Mouse (Mus musculus): ENCODE data around the gene Frem1. TPM values are rescaled to one million over a fixed set of nuclear protein-coding genes. Genes with fewer than 3 reads are reported as not detected.

Gene Frem1
- polyA plus RNA-seq, 1 experiment from 2014 or later: 1.8 TPM

GRCm38 (mm10) chr4:82880243-82880642, 171.9 kb downstream of the Frem1 start:
- Histone ChIP-seq H3K4me3 (no peak overlapping the region), H3K9ac (no peak overlapping the region), H3K36me3 (ENCODE audit: poor library complexity, severe bottlenecking) (no peaks in the 10 kb centered on the region), H3K9me3 (replicated peaks) (no peaks in the 10 kb centered on the region), H3K27ac (no peak overlapping the region), H3K4me1 (peaks cover 5% of the 10 kb centered on the region), H3K4me2 (no peak overlapping the region), H3K27me3 (peaks cover 10% of the 10 kb centered on the region; the same call in 1 of the 2 replicates)
- ATAC-seq: no peak
- WGBS: 87% methylated on average over 2 of the region's 2 CpGs

GRCm38 (mm10) chr4:82879152-82879551, 173.0 kb downstream of the Frem1 start:
- WGBS: 85% methylated on average over 6 of the region's 6 CpGs
- H3K4me2 ChIP-seq: no peak overlapping the region
- no peaks in the 10 kb centered on the region for H3K9me3 ChIP-seq (replicated peaks)
- H3K36me3 ChIP-seq (ENCODE audit: poor library complexity, severe bottlenecking): no peaks in the 10 kb centered on the region
- H3K4me1 ChIP-seq: no peaks in the 10 kb centered on the region
- H3K27me3 ChIP-seq: peaks cover 10% of the 10 kb centered on the region; the same call in 1 of the 2 replicates
- H3K4me3 ChIP-seq: no peak overlapping the region
- no peak overlapping the region for H3K27ac ChIP-seq
- peak; percentile 36; the same call in 1 of the 2 replicates for ATAC-seq
- H3K9ac ChIP-seq: no peak overlapping the region

- no peak for ATAC-seq
- Histone ChIP-seq H3K4me3 (no peak overlapping the region), H3K27me3 (0 out of 2 replicates have a peak, but pooled peaks cover 3% of the 10 kb centered on the region), H3K36me3 (ENCODE audit: poor library complexity, severe bottlenecking) (no peaks in the 10 kb centered on the region), H3K9me3 (replicated peaks) (no peaks in the 10 kb centered on the region), H3K27ac (no peak overlapping the region), H3K4me1 (peaks cover 3% of the 10 kb centered on the region; the same call in 1 of the 2 replicates), H3K9ac (no peak overlapping the region), H3K4me2 (no peak overlapping the region)
- 90% methylated on average over 2 of the region's 2 CpGs for whole genome bisulfite sequencing
Observed at GRCm38 (mm10) chr4:82876656-82877055, 175.5 kb downstream of the Frem1 start.

- H3K27ac ChIP-seq: no peak overlapping the region
- no peak for ATAC-seq
- no peaks in the 10 kb centered on the region for H3K9me3 ChIP-seq (replicated peaks)
- no peak overlapping the region for H3K9ac ChIP-seq
- 81% methylated on average over 4 of the region's 4 CpGs for WGBS
- no peak overlapping the region for H3K4me2 ChIP-seq
- H3K4me3 ChIP-seq: no peak overlapping the region
- peaks cover 3% of the 10 kb centered on the region; the same call in 1 of the 2 replicates for H3K4me1 ChIP-seq
- 0 out of 2 replicates have a peak, but pooled peaks cover 3% of the 10 kb centered on the region for H3K27me3 ChIP-seq
- H3K36me3 ChIP-seq (ENCODE audit: poor library complexity, severe bottlenecking): no peaks in the 10 kb centered on the region
Observed at GRCm38 (mm10) chr4:82875532-82875931, 176.6 kb downstream of the Frem1 start.

- Histone ChIP-seq H3K36me3 (ENCODE audit: poor library complexity, severe bottlenecking) (no peaks in the 10 kb centered on the region), H3K9me3 (replicated peaks) (no peaks in the 10 kb centered on the region), H3K27me3 (0 out of 2 replicates have a peak, but pooled peaks cover 3% of the 10 kb centered on the region), H3K4me1 (peaks cover 3% of the 10 kb centered on the region; the same call in 1 of the 2 replicates), H3K4me3 (no peak overlapping the region), H3K27ac (no peak overlapping the region), H3K4me2 (no peak overlapping the region), H3K9ac (no peak overlapping the region)
- no peak for ATAC-seq
- WGBS: 73% methylated on average over 4 of the region's 4 CpGs
Observed at GRCm38 (mm10) chr4:82874791-82875190, 177.3 kb downstream of the Frem1 start.

- no peak overlapping the region for H3K9ac ChIP-seq
- no peak overlapping the region for H3K4me2 ChIP-seq
- H3K4me1 ChIP-seq: peaks cover 3% of the 10 kb centered on the region; the same call in 1 of the 2 replicates
- 81% methylated on average over 4 of the region's 4 CpGs for WGBS
- no peaks in the 10 kb centered on the region for H3K9me3 ChIP-seq (replicated peaks)
- H3K36me3 ChIP-seq (ENCODE audit: poor library complexity, severe bottlenecking): no peaks in the 10 kb centered on the region
- no peak for ATAC-seq
- no peak overlapping the region for H3K27ac ChIP-seq
- H3K4me3 ChIP-seq: no peak overlapping the region
- 0 out of 2 replicates have a peak, but pooled peaks cover 3% of the 10 kb centered on the region for H3K27me3 ChIP-seq
Observed at GRCm38 (mm10) chr4:82872548-82872947, 179.6 kb downstream of the Frem1 start.

- no peaks in the 10 kb centered on the region for H3K9me3 ChIP-seq (replicated peaks)
- H3K9ac ChIP-seq: no peak overlapping the region
- 0 out of 2 replicates have a peak, but pooled peaks cover 3% of the 10 kb centered on the region for H3K27me3 ChIP-seq
- ATAC-seq: no peak
- H3K4me2 ChIP-seq: no peak overlapping the region
- no peak overlapping the region for H3K4me3 ChIP-seq
- H3K4me1 ChIP-seq: peaks cover 4% of the 10 kb centered on the region; the same call in 1 of the 2 replicates
- H3K36me3 ChIP-seq (ENCODE audit: poor library complexity, severe bottlenecking): no peaks in the 10 kb centered on the region
- WGBS: 29% methylated on average over 6 of the region's 6 CpGs
- no peak overlapping the region for H3K27ac ChIP-seq
Observed at GRCm38 (mm10) chr4:82872121-82872520, 180.0 kb downstream of the Frem1 start.

GRCm38 (mm10) chr4:82870931-82871330, 181.2 kb downstream of the Frem1 start:
- no peaks in the 10 kb centered on the region for H3K27me3 ChIP-seq
- no peaks in the 10 kb centered on the region for H3K36me3 ChIP-seq (ENCODE audit: poor library complexity, severe bottlenecking)
- no peak for ATAC-seq
- 89% methylated on average over 6 of the region's 6 CpGs for WGBS
- H3K4me3 ChIP-seq: no peak overlapping the region
- peaks cover 8% of the 10 kb centered on the region; the same call in 1 of the 2 replicates for H3K4me1 ChIP-seq
- H3K9ac ChIP-seq: no peak overlapping the region
- H3K4me2 ChIP-seq: no peak overlapping the region
- H3K27ac ChIP-seq: no peak overlapping the region
- no peaks in the 10 kb centered on the region for H3K9me3 ChIP-seq (replicated peaks)

- H3K27ac ChIP-seq: no peak overlapping the region
- no peaks in the 10 kb centered on the region for H3K9me3 ChIP-seq (replicated peaks)
- no peaks in the 10 kb centered on the region for H3K27me3 ChIP-seq
- H3K4me2 ChIP-seq: no peak overlapping the region
- no peaks in the 10 kb centered on the region for H3K36me3 ChIP-seq (ENCODE audit: poor library complexity, severe bottlenecking)
- H3K4me3 ChIP-seq: no peak overlapping the region
- H3K4me1 ChIP-seq: peaks cover 11% of the 10 kb centered on the region
- ATAC-seq: no peak
- WGBS: 95% methylated on average over 5 of the region's 5 CpGs
- no peak overlapping the region for H3K9ac ChIP-seq
Observed at GRCm38 (mm10) chr4:82867731-82868445, 184.3 kb downstream of the Frem1 start.

GRCm38 (mm10) chr4:82867111-82867510, 185.0 kb downstream of the Frem1 start:
- Histone ChIP-seq H3K4me2 (no peak overlapping the region), H3K27ac (no peak overlapping the region), H3K27me3 (no peaks in the 10 kb centered on the region), H3K9me3 (replicated peaks) (no peaks in the 10 kb centered on the region), H3K4me1 (peaks cover 9% of the 10 kb centered on the region), H3K9ac (no peak overlapping the region), H3K36me3 (ENCODE audit: poor library complexity, severe bottlenecking) (no peaks in the 10 kb centered on the region), H3K4me3 (no peak overlapping the region)
- 26% methylated on average over 4 of the region's 4 CpGs for WGBS
- no peak for ATAC-seq

- no peak overlapping the region for H3K9ac ChIP-seq
- no peaks in the 10 kb centered on the region for H3K9me3 ChIP-seq (replicated peaks)
- no peak overlapping the region for H3K4me3 ChIP-seq
- 77% methylated on average over 8 of the region's 8 CpGs for WGBS
- H3K4me1 ChIP-seq: peaks cover 14% of the 10 kb centered on the region
- H3K27me3 ChIP-seq: no peaks in the 10 kb centered on the region
- no peak for ATAC-seq
- no peak overlapping the region for H3K4me2 ChIP-seq
- no peak overlapping the region for H3K27ac ChIP-seq
- H3K36me3 ChIP-seq (ENCODE audit: poor library complexity, severe bottlenecking): no peaks in the 10 kb centered on the region
Observed at GRCm38 (mm10) chr4:82864974-82865699, 187.0 kb downstream of the Frem1 start.

- H3K4me2 ChIP-seq: no peak overlapping the region
- peaks cover 24% of the 10 kb centered on the region for H3K4me1 ChIP-seq
- H3K9me3 ChIP-seq (replicated peaks): no peaks in the 10 kb centered on the region
- ATAC-seq: no peak
- H3K27me3 ChIP-seq: no peaks in the 10 kb centered on the region
- no peak overlapping the region for H3K9ac ChIP-seq
- no peaks in the 10 kb centered on the region for H3K36me3 ChIP-seq (ENCODE audit: poor library complexity, severe bottlenecking)
- H3K4me3 ChIP-seq: no peak overlapping the region
- no peak overlapping the region; the same call in 1 of the 2 replicates for H3K27ac ChIP-seq
- WGBS: 78% methylated on average over 8 of the region's 8 CpGs
Observed at GRCm38 (mm10) chr4:82863316-82863715, 188.8 kb downstream of the Frem1 start.

Measured in forebrain, embryonic 13.5 days (tissue).